Comparison of ENCODE assay signal across 22 mouse cellular contexts in the genomic region with DNA sequence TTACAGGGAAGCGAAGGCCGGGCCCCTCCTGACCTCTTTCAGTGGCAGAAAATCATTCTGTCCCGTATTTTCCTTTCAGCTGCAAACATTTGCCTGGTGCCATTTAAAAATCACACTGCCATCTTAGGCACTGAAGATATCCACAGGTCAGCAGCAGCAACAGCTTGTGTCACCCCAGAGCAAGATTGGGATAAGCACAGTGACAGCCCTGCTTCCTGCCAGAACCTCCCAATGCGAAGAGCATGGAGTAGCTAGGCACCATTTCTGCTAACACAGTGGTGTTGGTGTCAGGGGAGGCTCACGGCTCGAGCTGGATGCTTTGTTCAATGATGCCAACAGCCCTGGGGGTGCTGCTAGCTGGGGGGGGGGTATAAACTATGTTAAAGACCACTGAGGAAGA.
DNase-seq lines count a peak whose midpoint lies in the region; ATAC-seq lines count a peak whose summit lies in the region.
"Had no signal": no experiment of that assay in that cellular context is flagged by ENCODE, and none has a peak within 500 bp of the region (broad histone marks: within the 10 kb centered on the region; RNA-seq: fewer than 3 reads in every experiment).

No protein-coding gene starts in this region.

- no peaks in the 10 kb centered on the region for H3K9me3 ChIP-seq in forebrain, embryonic 11.5 days (ENCODE audit: control insufficient read depth, low read length)
- H3K9me3 ChIP-seq in forebrain, embryonic 13.5 days (replicated peaks): no peaks in the 10 kb centered on the region
- no peaks in the 10 kb centered on the region for H3K9me3 ChIP-seq in limb, embryonic 12.5 days
- H3K9me3 ChIP-seq: hindbrain, embryonic 13.5 days; lung, embryonic 15.5 days; midbrain, embryonic 12.5 days; neural tube, embryonic 13.5 days had no signal

- no peak for DNase-seq in cerebellum, adult 11 months
- DNase-seq in forebrain, embryonic 11.5 days (ENCODE audit: low spot score): peak; percentile 32
- peak; percentile 32 for DNase-seq in brain, adult 2 months (ENCODE audit: low read depth, low spot score)
- no peak for DNase-seq in ovary, postnatal 36 days (ENCODE audit: low spot score)
- DNase-seq: adrenal gland, adult 8-10 months; heart, postnatal 14 days; kidney, adult 9 months; kidney, postnatal 10 days; layer of hippocampus, postnatal 36 days; left cerebral cortex, postnatal 4 days; thymus, adult 2 months; thymus, postnatal 36 days had no signal

- no peaks in the 10 kb centered on the region for H3K36me3 ChIP-seq in forebrain, embryonic 11.5 days (ENCODE audit: control insufficient read depth, insufficient read depth, low read length)
- H3K36me3 ChIP-seq in forebrain, embryonic 13.5 days (ENCODE audit: poor library complexity, severe bottlenecking): no peaks in the 10 kb centered on the region
- H3K36me3 ChIP-seq in limb, embryonic 12.5 days: no peaks in the 10 kb centered on the region
- H3K36me3 ChIP-seq: G1E; hindbrain, embryonic 13.5 days; lung, embryonic 15.5 days; midbrain, embryonic 12.5 days; neural tube, embryonic 13.5 days had no signal

- H3K4me1 ChIP-seq in forebrain, embryonic 11.5 days (replicated peaks; ENCODE audit: control insufficient read depth, insufficient read depth, low read length): peaks cover 16% of the 10 kb centered on the region
- H3K4me1 ChIP-seq in forebrain, embryonic 13.5 days: peaks cover 25% of the 10 kb centered on the region
- peaks cover 52% of the 10 kb centered on the region for H3K4me1 ChIP-seq in limb, embryonic 12.5 days (replicated peaks)

- H3K9ac ChIP-seq in forebrain, embryonic 11.5 days (ENCODE audit: low read length): no peak overlapping the region
- no peak overlapping the region for H3K9ac ChIP-seq in forebrain, embryonic 13.5 days
- H3K9ac ChIP-seq in limb, embryonic 12.5 days (replicated peaks): no peak overlapping the region
- H3K9ac ChIP-seq: hindbrain, embryonic 13.5 days; lung, embryonic 15.5 days; midbrain, embryonic 12.5 days; neural tube, embryonic 13.5 days had no signal

- peak; percentile 62; the same call in 1 of the 2 replicates for ATAC-seq in cerebellum, adult (ENCODE audit: insufficient number of reproducible peaks, low FRiP score, low TSS enrichment)
- no peak for ATAC-seq in forebrain, embryonic 11.5 days (replicated peaks; ENCODE audit: low FRiP score)
- no peak for ATAC-seq in forebrain, embryonic 13.5 days
- no peak for ATAC-seq in limb, embryonic 12.5 days (ENCODE audit: insufficient number of reproducible peaks, insufficient read depth, low FRiP score, low TSS enrichment, low read depth)
- ATAC-seq: intestine, postnatal 0 days had no signal

- 77% methylated on average over 6 of the region's 6 CpGs for WGBS in forebrain, embryonic 11.5 days
- WGBS in forebrain, embryonic 13.5 days: 77% methylated on average over 6 of the region's 6 CpGs
- 59% methylated on average over 6 of the region's 6 CpGs for WGBS in limb, embryonic 12.5 days

- no peak overlapping the region for H3K27ac ChIP-seq in forebrain, embryonic 11.5 days (ENCODE audit: low read depth, low read length)
- no peak overlapping the region for H3K27ac ChIP-seq in forebrain, embryonic 13.5 days
- H3K27ac ChIP-seq in limb, embryonic 12.5 days: peak overlapping the region; percentile 97; the same call in 1 of the 2 replicates
- H3K27ac ChIP-seq: hindbrain, embryonic 13.5 days; lung, embryonic 15.5 days; neural tube, embryonic 13.5 days had no signal

- no peak overlapping the region for H3K4me2 ChIP-seq in forebrain, embryonic 11.5 days (ENCODE audit: low read depth, low read length, severe bottlenecking)
- H3K4me2 ChIP-seq in forebrain, embryonic 13.5 days: no peak overlapping the region
- H3K4me2 ChIP-seq in limb, embryonic 12.5 days: no peak overlapping the region
- H3K4me2 ChIP-seq: hindbrain, embryonic 13.5 days; liver, embryonic 11.5 days; lung, embryonic 15.5 days; midbrain, embryonic 12.5 days; neural tube, embryonic 13.5 days had no signal

- no peaks in the 10 kb centered on the region for H3K27me3 ChIP-seq in forebrain, embryonic 11.5 days (ENCODE audit: control insufficient read depth, insufficient read depth, low read length)
- H3K27me3 ChIP-seq in forebrain, embryonic 13.5 days: no peaks in the 10 kb centered on the region
- no peaks in the 10 kb centered on the region for H3K27me3 ChIP-seq in limb, embryonic 12.5 days
- H3K27me3 ChIP-seq: hindbrain, embryonic 13.5 days; lung, embryonic 15.5 days; midbrain, embryonic 12.5 days; neural tube, embryonic 13.5 days had no signal

- H3K4me3 ChIP-seq in forebrain, embryonic 11.5 days (ENCODE audit: low read depth, low read length): no peak overlapping the region
- no peak overlapping the region for H3K4me3 ChIP-seq in forebrain, embryonic 13.5 days
- no peak overlapping the region for H3K4me3 ChIP-seq in limb, embryonic 12.5 days (replicated peaks)
- H3K4me3 ChIP-seq: hindbrain, embryonic 13.5 days; lung, embryonic 15.5 days; midbrain, embryonic 12.5 days; neural tube, embryonic 13.5 days had no signal

Comparison
In these comparisons a context has a peak if more than half of its experiments do, and no peak if none do; other contexts are left out.
1. DNase-seq: peak in forebrain, embryonic 11.5 days (single experiment) and brain, adult 2 months (single experiment); none in cerebellum, adult 11 months (single experiment) and ovary, postnatal 36 days (single experiment).